Mouse (Mus musculus): Measurements from ENCODE around the gene Hist1h2bc.

Gene Hist1h2bc

DNA sequence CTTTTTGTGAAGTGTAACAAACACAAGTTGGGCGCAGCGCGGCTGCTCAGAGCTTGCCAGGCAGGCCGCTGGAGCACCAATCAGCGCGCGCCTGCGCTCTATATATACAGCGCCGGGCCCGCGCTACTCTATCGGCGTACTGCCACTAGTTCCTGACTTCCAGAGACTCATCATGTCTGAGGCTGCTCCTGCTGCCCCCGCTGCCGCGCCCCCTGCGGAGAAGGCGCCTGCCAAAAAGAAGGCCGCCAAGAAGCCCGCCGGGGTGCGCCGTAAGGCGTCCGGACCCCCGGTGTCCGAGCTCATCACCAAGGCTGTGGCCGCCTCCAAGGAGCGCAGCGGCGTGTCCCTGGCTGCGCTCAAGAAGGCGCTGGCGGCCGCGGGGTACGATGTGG, 54.7 kb downstream of the Hist1h2bc start, which contains the start of gene Hist1h1c:
Gene Hist1h1c (plus strand): TSS at position 132 of the 392 bp plus-strand sequence.
- peak; percentile 75 to 77 for DNase-seq

DNA sequence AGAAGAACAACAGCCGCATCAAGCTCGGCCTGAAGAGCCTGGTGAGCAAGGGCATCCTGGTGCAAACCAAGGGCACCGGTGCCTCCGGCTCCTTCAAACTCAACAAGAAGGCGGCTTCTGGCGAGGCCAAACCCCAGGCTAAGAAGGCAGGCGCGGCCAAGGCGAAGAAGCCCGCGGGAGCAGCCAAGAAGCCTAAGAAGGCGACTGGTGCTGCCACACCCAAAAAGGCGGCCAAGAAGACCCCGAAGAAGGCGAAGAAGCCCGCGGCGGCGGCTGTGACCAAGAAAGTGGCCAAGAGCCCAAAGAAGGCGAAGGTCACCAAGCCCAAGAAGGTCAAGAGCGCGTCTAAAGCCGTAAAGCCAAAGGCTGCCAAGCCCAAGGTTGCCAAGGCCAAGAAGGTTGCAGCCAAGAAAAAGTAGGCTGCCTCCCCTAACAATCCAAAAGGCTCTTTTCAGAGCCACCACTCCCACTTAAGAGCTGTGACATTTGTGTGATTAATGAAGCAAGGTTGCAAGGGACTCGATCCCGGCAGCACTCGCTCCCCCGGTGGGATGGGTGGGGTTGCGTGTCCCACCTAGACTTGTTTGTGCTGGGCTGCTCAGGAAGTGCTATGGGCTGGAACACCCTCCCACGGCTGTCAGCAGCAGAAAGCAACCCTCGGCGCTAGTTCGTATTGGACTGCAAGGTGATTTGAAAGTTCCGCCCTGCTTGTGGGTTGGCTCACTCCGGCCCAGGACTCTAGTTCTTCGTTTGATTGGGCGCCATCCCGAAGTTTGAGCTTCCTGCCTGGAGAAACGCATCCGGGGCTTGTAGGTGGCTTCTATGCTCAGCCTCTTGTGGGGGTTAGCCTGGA, 55.3 kb downstream of the Hist1h2bc start:
- DNase-seq, result peak; percentile 84 to 86

DNA sequence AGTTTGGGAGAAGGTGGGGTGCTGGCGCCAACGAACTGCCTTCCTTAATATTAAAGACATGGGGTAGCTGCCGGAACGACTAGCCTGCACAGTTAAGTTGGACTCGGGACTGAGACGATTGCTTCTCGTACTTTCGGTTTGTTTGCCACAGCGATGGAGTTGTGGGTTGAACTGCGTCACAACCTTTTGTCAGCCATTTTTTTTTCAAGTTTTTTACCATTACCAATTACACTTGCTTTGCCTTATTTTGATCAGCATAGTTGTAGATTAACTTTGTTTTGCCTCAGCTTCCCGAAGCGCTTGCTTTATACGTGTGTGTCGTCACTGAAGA, 55.9 kb downstream of the Hist1h2bc start:
- no peak for DNase-seq

DNA sequence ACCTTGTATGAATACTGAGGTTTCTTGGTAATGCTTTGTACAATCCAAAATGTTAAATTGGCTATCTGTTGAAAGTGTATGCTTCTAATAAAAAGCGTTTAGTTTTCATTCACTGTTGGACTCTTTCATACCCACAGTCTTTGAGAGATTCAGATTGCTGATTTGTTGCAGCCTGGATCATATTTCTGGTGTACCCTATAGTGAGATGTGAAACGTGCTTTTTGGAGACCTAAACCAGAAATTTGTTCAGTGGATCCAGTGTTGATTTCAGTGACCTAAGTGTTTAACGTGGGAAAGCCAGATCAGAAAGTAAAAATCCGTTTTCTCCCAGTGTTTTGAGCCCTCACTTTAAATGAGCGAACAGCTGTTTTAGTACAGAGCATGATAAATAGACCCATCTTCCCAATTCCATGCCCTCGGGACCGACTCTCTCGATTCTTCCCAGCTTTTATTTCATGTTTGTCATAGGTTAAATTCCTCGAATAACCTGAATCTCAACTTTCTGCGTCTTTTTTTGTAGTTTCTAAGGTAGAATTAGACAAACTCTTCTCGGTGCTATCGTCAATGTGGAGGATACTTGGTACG, 56.3 kb downstream of the Hist1h2bc start:
- no peak for DNase-seq

DNA sequence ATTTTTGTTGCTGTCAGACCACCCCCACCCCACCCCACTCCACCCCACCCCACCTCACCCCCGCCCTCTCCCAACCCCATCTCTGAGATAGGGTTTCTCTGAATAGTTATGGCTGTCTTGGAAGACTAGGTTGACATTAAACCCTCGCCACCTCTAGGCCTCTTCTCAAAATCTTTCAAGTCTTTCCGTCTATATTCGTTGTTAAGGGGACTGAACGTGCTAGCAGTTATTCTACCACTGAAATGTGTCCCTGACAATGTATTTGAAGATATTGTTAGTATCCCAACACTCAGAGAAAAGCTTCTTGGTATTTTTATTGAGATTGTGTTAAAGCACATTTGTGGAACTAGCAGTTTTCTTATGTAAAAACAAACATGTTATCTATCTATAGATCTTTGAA, 56.9 kb downstream of the Hist1h2bc start:
- DNase-seq, result no peak

DNA sequence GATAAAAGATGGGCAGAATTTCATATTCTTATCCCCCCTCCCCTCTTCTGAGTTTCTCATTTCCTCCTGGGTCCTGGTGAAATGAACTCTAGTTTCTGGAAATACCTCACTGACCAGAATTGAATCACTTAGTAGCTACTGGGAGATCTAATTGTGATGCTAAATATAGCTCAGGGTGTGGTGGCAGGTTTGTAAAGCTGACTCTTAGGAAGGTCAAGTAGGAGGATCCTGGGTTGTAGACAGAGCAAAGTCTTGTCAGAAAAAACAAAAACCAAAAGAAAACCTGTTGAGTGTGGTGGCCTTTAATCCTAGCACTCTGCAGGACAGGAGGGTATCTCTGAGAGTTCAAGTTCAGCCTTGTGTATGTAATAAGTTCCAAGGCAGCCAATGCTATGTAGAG, 58.0 kb downstream of the Hist1h2bc start:
- DNase-seq, result no peak
